Mouse (Mus musculus): ENCODE data around the gene Lmo2.

- no peak for TF ChIP-seq POLR2A (IDR thresholded peaks at IDR 0.05; ENCODE audit: insufficient read depth, low read depth, low read length)
- no peak for TF ChIP-seq CTCF (IDR thresholded peaks at IDR 0.05)
Observed at GRCm38 (mm10) chr2:103945571-103946092, 12.2 kb upstream of the Lmo2 start.

Data from heart, adult 2 months (tissue).